Mouse (Mus musculus) lung, embryonic 15.5 days (tissue): Measurements from ENCODE around the gene Rag1. TPM values are rescaled to one million over a fixed set of nuclear protein-coding genes. Genes with fewer than 3 reads are reported as not detected.
A peak's percentile ranks its signal among the peaks of the same experiment; 100 is the strongest.

ENCODE experiments used
- ATAC-seq: fragments of 200-750 bp; cut with Nextera tagmentation; 2 replicates; pipeline ENCODE4 v1.8.0; 2017; ENCODE audit warnings: moderate number of reproducible peaks, borderline replicate concordance; ENCODE audit not compliant: low FRiP score, low TSS enrichment; ENCODE audit errors: extremely low read depth
- H3K27ac ChIP-seq: fragments of 300-500 bp; sonication (generic); 2 replicates; pipeline ENCODE4 v1.5.1; 2015; ENCODE audit warnings: moderate library complexity, mild to moderate bottlenecking, inconsistent platforms
- H3K27me3 ChIP-seq: fragments of 300-500 bp; sonication (generic); 2 replicates; pipeline ENCODE4 v1.6.1; 2015; ENCODE audit warnings: inconsistent platforms
- H3K36me3 ChIP-seq: fragments of 300-500 bp; sonication (generic); 2 replicates; pipeline ENCODE4 v1.6.1; 2015; ENCODE audit warnings: inconsistent platforms
- H3K4me1 ChIP-seq: fragments of 300-500 bp; sonication (generic); 2 replicates; pipeline ENCODE4 v1.6.1; 2015; ENCODE audit warnings: inconsistent platforms
- H3K4me2 ChIP-seq: fragments of 300-500 bp; sonication (generic); 2 replicates; pipeline ENCODE4 v1.6.1; 2015; ENCODE audit warnings: inconsistent platforms, mild to moderate bottlenecking, moderate library complexity
- H3K4me3 ChIP-seq: fragments of 300-500 bp; sonication (generic); 2 replicates; pipeline ENCODE4 v1.5.1; 2015; ENCODE audit warnings: mild to moderate bottlenecking, inconsistent platforms
- H3K9ac ChIP-seq: fragments of 300-500 bp; sonication (generic); 2 replicates; pipeline ENCODE4 v1.6.1; 2015; ENCODE audit warnings: inconsistent platforms
- H3K9me3 ChIP-seq: fragments of 300-500 bp; sonication (generic); 2 replicates; pipeline ENCODE4 v1.6.1; 2016; ENCODE audit warnings: inconsistent platforms
- WGBS: fragments of 180-500 bp; shearing (Covaris S2); methylation state at CpG from one replicate; pipeline ENCODE4 v1.1.7; 2015; 5-methylcytosine and 5-hydroxymethylcytosine counted together
- polyA plus RNA-seq: library from polyadenylated mRNA; unstranded; fragments of >200 nt; fragmentation: Nextera tagmentation; extraction: Ambion mirVana; gene quantifications from 2 replicates; pipeline ENCODE4 v1.2.1, GENCODE M21; 2015

Rag1 gene
- polyA plus RNA-seq, 1 experiment from 2014 or later = 2.9 TPM

DNA sequence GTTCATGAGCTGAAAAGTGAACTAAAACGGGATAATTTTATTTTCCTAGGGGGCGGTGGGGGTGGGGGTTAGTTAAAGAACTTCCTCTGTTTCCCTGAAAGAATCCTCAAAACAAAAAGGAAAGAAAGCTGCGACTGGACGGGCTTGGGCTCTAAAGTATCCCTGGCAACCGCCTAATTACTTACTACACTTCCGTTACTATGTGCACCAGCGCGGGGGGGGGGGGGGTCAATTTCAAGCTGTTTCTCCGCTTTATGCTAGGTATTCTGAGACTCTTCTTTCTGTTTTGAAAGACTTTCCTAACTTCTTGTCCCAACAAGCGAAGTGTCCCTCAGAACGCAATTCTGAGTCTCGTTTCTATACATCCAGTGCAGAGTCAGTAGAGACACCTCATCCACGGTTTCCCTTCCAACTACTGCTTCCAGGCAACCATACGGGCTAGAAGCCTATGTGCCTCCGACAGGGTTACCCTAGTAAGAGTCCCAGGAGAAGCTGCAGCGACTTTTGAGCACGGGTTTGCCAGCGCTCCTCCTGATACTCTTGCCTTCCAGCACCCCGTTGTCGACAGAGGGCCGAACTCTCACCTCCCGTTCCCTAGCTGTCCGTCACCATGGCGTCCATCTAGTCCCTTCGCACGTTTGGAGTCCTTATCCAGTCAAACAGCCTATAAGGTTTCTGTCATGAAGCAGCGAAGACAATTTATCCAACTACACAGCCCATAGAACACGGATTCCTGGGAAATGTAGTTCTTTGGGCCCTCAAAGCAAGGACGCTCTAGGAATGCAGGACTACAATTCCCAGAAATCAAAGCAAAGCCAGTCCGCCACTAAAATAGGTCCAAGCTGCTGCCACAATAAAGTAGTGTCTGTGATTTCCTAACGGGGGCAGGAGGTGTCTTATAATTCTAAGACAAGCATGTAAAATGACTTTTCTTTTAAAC is 20.7 kb downstream of the Rag1 start:
- peak overlapping the region; percentile 84 for H3K4me3 ChIP-seq
- peak overlapping the region; percentile 57 for H3K9ac ChIP-seq
- no peaks in the 10 kb centered on the region for H3K36me3 ChIP-seq
- H3K4me2 ChIP-seq = peak overlapping the region; percentile 68
- 0 out of 2 replicates have a peak, but pooled peaks cover 4% of the 10 kb centered on the region for H3K4me1 ChIP-seq
- ATAC-seq = peak; percentile 99
- 2% methylated on average over 31 of the region's 31 CpGs for WGBS
- H3K27ac ChIP-seq = peak overlapping the region; percentile 91
- no peaks in the 10 kb centered on the region for H3K9me3 ChIP-seq
- peaks cover 4% of the 10 kb centered on the region; the same call in 1 of the 2 replicates for H3K27me3 ChIP-seq

DNA sequence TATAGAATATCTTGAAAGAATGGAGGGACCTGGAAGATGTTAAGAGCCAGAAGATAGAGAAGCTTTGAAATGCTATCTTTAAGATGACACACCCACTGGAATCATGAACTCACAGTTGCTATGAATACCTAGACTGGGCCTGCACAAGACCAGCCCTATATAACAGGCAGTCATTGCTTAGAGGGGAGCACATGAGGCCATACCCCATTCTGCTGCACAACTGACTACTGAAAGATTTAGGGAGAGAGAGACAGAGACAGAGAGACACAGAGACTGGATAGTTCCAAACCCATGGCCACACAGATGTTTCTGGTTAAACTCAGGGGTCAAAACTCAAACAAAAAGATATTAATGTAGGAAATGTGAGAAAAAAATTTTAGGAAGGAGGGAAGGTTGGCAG is 22.1 kb downstream of the Rag1 start:
- H3K4me2 ChIP-seq = no peak overlapping the region
- no peaks in the 10 kb centered on the region for H3K9me3 ChIP-seq
- H3K9ac ChIP-seq = no peak overlapping the region
- H3K27ac ChIP-seq = no peak overlapping the region
- no peaks in the 10 kb centered on the region for H3K36me3 ChIP-seq
- H3K4me1 ChIP-seq = 0 out of 2 replicates have a peak, but pooled peaks cover 4% of the 10 kb centered on the region
- ATAC-seq = no peak
- H3K4me3 ChIP-seq = no peak overlapping the region
- 0 out of 2 replicates have a peak, but pooled peaks cover 4% of the 10 kb centered on the region for H3K27me3 ChIP-seq

DNA sequence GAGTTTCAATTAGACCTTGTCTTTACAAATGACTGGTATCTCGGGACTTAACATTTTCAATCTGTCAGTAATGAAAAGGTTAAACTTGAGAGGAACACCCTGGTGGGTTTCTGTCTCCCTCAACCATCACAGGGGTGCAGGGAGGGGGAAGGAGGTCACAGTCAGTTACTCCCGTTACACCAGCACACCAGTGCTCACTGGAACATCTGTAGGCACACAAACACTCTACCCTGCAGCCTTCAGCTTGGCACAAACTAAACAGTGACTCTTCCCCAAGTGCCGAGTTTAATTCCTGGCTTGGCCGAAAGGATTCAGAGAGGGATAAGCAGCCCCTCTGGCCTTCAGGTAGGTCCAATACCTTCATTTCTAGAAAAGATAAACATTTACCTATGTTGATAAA is 24.8 kb downstream of the Rag1 start, which contains the start of gene Rag2:
TSS of gene Rag2 (plus strand) at position 193 of the 400 bp plus-strand sequence.
- no peaks in the 10 kb centered on the region for H3K9me3 ChIP-seq
- no peak for ATAC-seq
- no peaks in the 10 kb centered on the region for H3K36me3 ChIP-seq
- no peak within 1 kb of the TSS for H3K4me3 ChIP-seq
- 0 out of 2 replicates have a peak, but pooled peaks cover 4% of the 10 kb centered on the region for H3K4me1 ChIP-seq
- no peak within 1 kb of the TSS for H3K27ac ChIP-seq
- H3K4me2 ChIP-seq = no peak within 1 kb of the TSS
- 49% methylated on average over 4 of the region's 4 CpGs for WGBS
- H3K9ac ChIP-seq = no peak within 1 kb of the TSS
- H3K27me3 ChIP-seq = no peaks in the 10 kb centered on the region

DNA sequence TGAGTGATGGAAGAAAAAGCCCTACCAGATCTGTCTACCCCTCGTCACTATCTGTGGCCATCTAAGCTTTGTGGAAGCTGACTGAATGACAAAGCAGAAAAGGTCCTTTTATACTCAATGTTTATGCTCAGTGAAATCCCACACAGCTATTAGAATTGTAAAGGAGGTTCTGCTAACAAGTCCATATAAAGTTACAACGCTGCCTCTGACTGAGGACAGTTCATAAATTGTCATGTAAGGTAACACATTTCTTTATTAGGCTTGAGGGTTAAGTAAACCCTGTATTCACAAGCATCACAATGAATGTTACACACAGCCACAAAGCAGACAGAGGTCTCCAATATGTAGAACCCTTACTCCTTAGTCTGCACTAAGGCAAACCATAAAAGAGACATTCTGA is 25.3 kb downstream of the Rag1 start:
- H3K9me3 ChIP-seq = no peaks in the 10 kb centered on the region
- H3K4me3 ChIP-seq = no peak overlapping the region
- no peak overlapping the region for H3K27ac ChIP-seq
- H3K36me3 ChIP-seq = no peaks in the 10 kb centered on the region
- 0 out of 2 replicates have a peak, but pooled peaks cover 4% of the 10 kb centered on the region for H3K4me1 ChIP-seq
- H3K4me2 ChIP-seq = no peak overlapping the region
- no peak for ATAC-seq
- H3K27me3 ChIP-seq = no peaks in the 10 kb centered on the region
- no peak overlapping the region for H3K9ac ChIP-seq
- WGBS = 56% methylated on average over 2 of the region's 2 CpGs

DNA sequence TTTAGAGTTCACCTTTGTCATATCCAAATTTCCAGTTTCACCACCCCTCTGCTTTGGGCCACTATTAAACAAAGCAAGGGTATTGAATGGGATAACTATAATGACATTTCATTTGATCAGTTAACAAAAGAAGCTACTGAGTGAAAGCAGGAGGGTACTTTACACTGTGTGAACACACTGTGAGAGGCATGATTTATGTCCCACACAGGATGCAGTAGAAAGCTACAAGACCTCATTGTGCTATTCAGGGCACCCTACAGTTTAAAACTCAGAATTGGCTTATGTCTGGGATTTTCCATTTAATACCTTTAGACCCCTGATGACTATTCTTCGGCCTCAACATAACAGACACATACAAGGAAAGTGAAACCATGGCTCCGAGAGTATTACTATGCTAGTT is 26.3 kb downstream of the Rag1 start:
- no peak for ATAC-seq
- Histone ChIP-seq H3K9ac (no peak overlapping the region), H3K4me1 (0 out of 2 replicates have a peak, but pooled peaks cover 4% of the 10 kb centered on the region), H3K4me3 (no peak overlapping the region), H3K36me3 (no peaks in the 10 kb centered on the region), H3K27ac (no peak overlapping the region), H3K27me3 (no peaks in the 10 kb centered on the region), H3K9me3 (no peaks in the 10 kb centered on the region), H3K4me2 (no peak overlapping the region)
- WGBS = 90% methylated on average over 2 of the region's 2 CpGs

DNA sequence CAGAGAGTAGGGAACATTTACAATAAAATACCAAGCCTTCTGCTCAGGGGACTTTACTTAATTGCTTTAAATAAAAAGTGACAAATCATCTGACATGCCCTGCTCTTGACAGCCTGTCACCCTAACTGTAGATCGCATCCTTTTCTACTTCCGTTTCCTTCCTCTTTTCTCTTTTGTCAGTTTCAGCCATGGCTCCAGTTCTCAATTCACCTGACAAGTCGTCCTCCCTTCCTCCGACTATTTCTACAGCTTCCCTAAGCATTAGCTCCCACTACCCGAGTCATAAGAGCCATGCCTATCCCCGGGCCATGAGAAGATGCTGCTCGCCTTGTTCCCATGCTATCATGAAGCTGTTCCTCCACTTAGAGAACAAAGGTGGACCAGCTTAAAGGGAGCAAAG is 27.7 kb downstream of the Rag1 start:
- ATAC-seq = no peak
- Histone ChIP-seq H3K9me3 (no peaks in the 10 kb centered on the region), H3K36me3 (no peaks in the 10 kb centered on the region), H3K4me3 (no peak overlapping the region), H3K27ac (0 out of 2 replicates have a peak overlapping the region, but pooled peaks have one; percentile 19), H3K9ac (no peak overlapping the region), H3K27me3 (no peaks in the 10 kb centered on the region), H3K4me1 (no peaks in the 10 kb centered on the region), H3K4me2 (no peak overlapping the region)
- WGBS = 45% methylated on average over 7 of the region's 7 CpGs

DNA sequence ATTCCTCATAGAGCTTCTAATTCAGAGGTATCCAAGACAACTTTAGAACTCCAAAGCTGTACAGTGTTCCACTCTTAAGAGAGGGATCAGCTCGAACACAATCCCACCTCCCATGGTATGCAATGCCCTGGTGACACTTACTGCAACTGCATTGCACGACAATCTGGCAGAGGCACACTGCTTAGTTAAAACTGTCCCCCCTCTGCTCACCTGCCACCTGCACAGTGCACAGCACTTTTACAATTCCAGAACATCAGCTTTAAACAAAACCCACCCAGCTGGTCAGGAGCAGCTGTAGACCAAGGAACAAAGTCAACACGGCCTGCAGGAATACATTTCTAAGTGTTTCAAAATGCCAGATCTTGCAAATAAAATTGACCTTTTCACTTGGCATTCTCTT is 28.4 kb downstream of the Rag1 start:
- WGBS = 45% methylated on average over 3 of the region's 3 CpGs
- H3K36me3 ChIP-seq = no peaks in the 10 kb centered on the region
- H3K9me3 ChIP-seq = no peaks in the 10 kb centered on the region
- H3K4me1 ChIP-seq = no peaks in the 10 kb centered on the region
- no peak overlapping the region for H3K4me2 ChIP-seq
- no peak for ATAC-seq
- H3K27me3 ChIP-seq = no peaks in the 10 kb centered on the region
- no peak overlapping the region for H3K4me3 ChIP-seq
- H3K27ac ChIP-seq = peak overlapping the region; percentile 19; the same call in 1 of the 2 replicates
- H3K9ac ChIP-seq = no peak overlapping the region

DNA sequence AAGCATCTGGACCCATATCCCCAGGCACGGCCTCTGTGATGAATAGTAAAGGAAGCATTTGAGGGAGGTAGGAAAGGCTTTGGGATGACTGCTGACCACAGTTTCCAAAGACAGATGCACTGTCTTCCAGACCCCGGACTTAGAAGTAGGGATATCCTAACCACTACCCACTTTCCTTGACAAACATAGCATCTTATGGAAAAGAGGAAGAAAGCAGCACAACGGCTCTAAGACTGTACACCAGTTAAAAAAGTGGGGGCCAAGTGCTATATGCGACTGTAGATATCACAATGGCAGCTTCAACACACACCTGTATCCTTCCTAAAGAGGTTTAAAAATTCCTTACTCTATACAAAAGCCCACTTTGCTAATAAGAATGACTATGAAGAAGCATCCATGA is 30.9 kb downstream of the Rag1 start:
- H3K9me3 ChIP-seq = no peaks in the 10 kb centered on the region
- no peak overlapping the region for H3K9ac ChIP-seq
- H3K27ac ChIP-seq = no peak overlapping the region
- no peak overlapping the region for H3K4me3 ChIP-seq
- 76% methylated on average over 4 of the region's 4 CpGs for WGBS
- H3K4me1 ChIP-seq = no peaks in the 10 kb centered on the region
- H3K36me3 ChIP-seq = no peaks in the 10 kb centered on the region
- ATAC-seq = no peak
- no peaks in the 10 kb centered on the region for H3K27me3 ChIP-seq
- H3K4me2 ChIP-seq = no peak overlapping the region

DNA sequence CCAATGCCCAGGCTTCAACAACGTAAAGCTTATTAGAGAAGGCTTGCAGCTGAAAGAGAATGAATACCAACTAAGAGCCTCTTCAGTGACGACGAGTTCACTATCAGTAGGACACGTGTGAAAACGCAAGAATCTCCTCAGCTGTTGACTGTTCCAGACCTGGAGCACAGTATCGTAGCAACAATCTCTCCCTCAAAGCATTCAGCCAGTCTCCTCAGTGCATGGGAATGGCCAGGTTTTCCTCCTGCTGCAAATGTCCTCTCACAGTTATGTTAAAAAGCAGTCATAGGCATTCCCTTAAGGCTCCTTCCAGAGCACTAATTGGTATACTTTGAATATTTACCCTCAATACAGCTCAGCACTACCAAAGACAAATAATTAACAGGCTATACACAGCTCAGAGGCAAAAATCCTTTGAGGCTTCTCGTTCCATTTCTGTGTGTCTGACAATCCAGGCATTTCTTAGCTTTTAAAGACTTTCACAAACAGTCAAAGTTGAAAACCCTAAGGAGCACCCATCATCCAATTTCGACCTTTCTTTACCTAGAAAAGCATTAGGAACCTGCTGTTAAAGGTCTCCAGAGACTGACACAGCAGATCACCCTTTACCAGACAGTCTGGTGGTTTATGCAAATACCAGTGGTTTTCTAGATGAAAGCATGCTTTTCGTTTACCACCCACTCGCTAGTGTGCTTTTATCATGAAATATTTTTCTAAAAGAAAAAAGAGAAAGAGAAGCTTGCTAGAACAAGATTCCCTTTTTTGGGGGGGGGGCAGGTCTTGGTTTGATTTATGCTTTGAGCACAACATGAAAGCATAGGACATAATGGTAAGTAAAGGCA is 33.6 kb downstream of the Rag1 start:
- Histone ChIP-seq H3K4me2 (no peak overlapping the region), H3K9ac (no peak overlapping the region), H3K4me3 (no peak overlapping the region), H3K9me3 (no peaks in the 10 kb centered on the region), H3K4me1 (no peaks in the 10 kb centered on the region), H3K27me3 (no peaks in the 10 kb centered on the region), H3K36me3 (no peaks in the 10 kb centered on the region), H3K27ac (no peak overlapping the region)
- no peak for ATAC-seq
- whole genome bisulfite sequencing = 53% methylated on average over 10 of the region's 10 CpGs

DNA sequence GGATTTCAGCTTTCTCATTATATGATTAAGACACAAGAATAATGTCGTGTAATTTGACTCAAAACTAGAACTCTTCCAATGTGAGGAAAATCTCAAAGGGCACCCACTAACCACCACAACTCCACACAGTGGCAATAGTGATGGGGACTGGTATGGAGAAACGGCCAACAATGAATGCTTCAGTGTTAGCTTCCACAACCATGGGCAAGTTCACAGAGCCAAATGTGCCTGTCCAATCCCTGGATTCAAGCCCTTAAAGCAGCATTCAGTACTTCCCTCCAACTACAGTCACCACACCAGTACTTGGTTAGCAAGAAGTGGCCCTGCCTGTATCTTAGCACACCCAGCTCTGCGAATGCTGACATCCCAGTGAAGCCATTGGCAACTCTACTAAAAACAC is 38.4 kb downstream of the Rag1 start:
- no peak overlapping the region for H3K27ac ChIP-seq
- no peak for ATAC-seq
- WGBS = 80% methylated on average over 3 of the region's 3 CpGs

DNA sequence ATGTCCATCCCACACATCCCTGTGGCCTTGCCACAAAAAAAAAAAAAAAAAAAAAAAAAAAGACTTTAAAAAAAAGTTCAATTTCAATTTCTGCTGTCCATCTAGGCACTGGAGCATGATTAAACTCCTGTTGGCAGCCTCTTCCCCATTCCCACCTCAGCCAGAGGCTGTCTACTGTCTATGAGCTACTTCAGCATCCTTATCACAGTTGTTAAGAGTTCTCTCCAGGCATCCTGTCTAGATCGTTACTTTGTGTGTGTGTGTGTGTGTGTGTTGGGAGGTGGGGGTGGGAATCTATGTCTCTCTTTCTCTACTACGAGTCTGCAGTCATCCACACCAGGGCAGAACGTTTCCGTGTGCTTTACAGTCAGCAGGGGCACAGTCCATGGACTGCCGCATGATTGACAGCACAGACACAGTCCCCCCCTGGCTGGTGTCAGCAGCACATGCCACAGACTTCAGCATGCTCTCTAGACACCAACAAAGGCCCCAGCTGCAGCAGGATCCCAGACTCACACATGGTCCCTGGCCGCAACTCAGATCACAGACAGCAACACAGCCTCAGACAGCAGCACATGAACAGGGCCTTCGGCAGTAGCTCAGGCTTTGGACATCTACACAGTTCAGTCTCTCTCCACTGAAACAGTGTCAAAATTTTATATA is 40.9 kb downstream of the Rag1 start:
- ATAC-seq = no peak
- H3K4me1 ChIP-seq = no peaks in the 10 kb centered on the region
- H3K27me3 ChIP-seq = no peaks in the 10 kb centered on the region
- H3K9ac ChIP-seq = no peak overlapping the region
- H3K4me3 ChIP-seq = no peak overlapping the region
- H3K27ac ChIP-seq = no peak overlapping the region
- no peak overlapping the region for H3K4me2 ChIP-seq
- H3K36me3 ChIP-seq = no peaks in the 10 kb centered on the region
- H3K9me3 ChIP-seq = no peaks in the 10 kb centered on the region
- WGBS = 61% methylated on average over 7 of the region's 7 CpGs

More for the DNA sequence above, 38.4 kb downstream of the Rag1 start:
- no peak overlapping the region for H3K4me2 ChIP-seq
- no peak overlapping the region for H3K4me3 ChIP-seq
- no peaks in the 10 kb centered on the region for H3K9me3 ChIP-seq
- H3K36me3 ChIP-seq = no peaks in the 10 kb centered on the region
- no peaks in the 10 kb centered on the region for H3K27me3 ChIP-seq
- no peaks in the 10 kb centered on the region for H3K4me1 ChIP-seq
- H3K9ac ChIP-seq = no peak overlapping the region
